Mouse (Mus musculus): Measurements from ENCODE around the gene Gucd1.

DNA sequence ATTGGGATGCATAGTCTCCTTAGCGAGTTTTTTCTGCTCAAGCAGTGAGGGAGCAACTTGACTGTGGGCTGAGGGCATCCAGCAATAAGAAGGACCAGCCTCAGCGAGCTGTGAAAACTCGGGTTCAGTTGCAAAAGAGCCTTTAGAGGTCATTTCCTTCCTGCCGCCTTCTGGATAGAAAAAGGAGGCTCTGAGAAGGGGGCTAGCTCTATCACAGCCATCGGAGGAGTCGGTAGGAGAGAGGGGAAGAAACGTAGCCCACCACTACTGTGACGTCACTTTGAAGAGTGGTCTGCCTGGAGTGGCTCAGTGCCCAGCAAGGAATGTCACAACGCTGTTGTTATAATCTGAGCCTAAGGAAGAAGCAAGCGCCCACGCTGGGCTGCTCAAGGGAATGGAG is 190.7 kb downstream of the Gucd1 start:
- TF ChIP-seq CTCF (IDR thresholded peaks at IDR 0.05; ENCODE audit: insufficient read depth, low read length): no peak
- TF ChIP-seq POLR2A (IDR thresholded peaks at IDR 0.05; ENCODE audit: borderline replicate concordance, extremely low read depth, low read depth, low read length): no peak
